In genomic region chr1:87174006-87174955, GRCm38 (mm10) we compare ENCODE assay signal across 8 mouse cellular contexts. TPM values are rescaled to one million over a fixed set of nuclear protein-coding genes. Genes with fewer than 3 reads are reported as not detected.
DNase-seq lines count a peak whose midpoint lies in the region; ATAC-seq and TF ChIP-seq lines count a peak whose summit lies in the region.

No protein-coding gene starts in this region.

- no peaks in the 10 kb centered on the region for H3K4me1 ChIP-seq in liver, adult 2 months (ENCODE audit: control insufficient read depth, insufficient read depth, low read length)
- H3K4me1 ChIP-seq in neural tube, embryonic 11.5 days (ENCODE audit: control insufficient read depth, insufficient read depth, low read length): peaks cover 10% of the 10 kb centered on the region; the same call in 1 of the 2 replicates

- 29% methylated on average over 28 of the region's 28 CpGs for WGBS in liver, adult 2 months
- WGBS in neural tube, embryonic 11.5 days: 20% methylated on average over 28 of the region's 28 CpGs

- no peaks in the 10 kb centered on the region for H3K79me2 ChIP-seq in liver, adult 2 months (ENCODE audit: control insufficient read depth, insufficient read depth, low read length)

- H3K4me2 ChIP-seq in neural tube, embryonic 11.5 days (ENCODE audit: low read depth): no peak overlapping the region

- no peak; the same call in 1 of the 2 replicates for ATAC-seq in neural tube, embryonic 11.5 days (ENCODE audit: insufficient read depth, low FRiP score, low TSS enrichment)

- no peak for TF ChIP-seq POLR2A in liver, adult 2 months (IDR thresholded peaks at IDR 0.05; ENCODE audit: extremely low read depth, insufficient read depth, low read length)

- no peaks in the 10 kb centered on the region for H3K36me3 ChIP-seq in liver, adult 2 months (ENCODE audit: control insufficient read depth, insufficient read depth, low read length)
- H3K36me3 ChIP-seq in neural tube, embryonic 11.5 days (ENCODE audit: control insufficient read depth, insufficient read depth, low read length): no peaks in the 10 kb centered on the region

- H3K27ac ChIP-seq in liver, adult 2 months (replicated peaks; ENCODE audit: insufficient read depth, low read depth, low read length): no peak overlapping the region
- no peak overlapping the region for H3K27ac ChIP-seq in neural tube, embryonic 11.5 days (ENCODE audit: low read depth, low read length)

- H3K4me3 ChIP-seq in liver, adult 2 months (ENCODE audit: insufficient read depth, low read depth, low read length): no peak overlapping the region
- no peak overlapping the region for H3K4me3 ChIP-seq in neural tube, embryonic 11.5 days (ENCODE audit: low read depth, low read length)

- peak; percentile 72 to 73 for DNase-seq in B cell, adult 2 months
- DNase-seq in R1 (ENCODE audit: low read depth, low spot score): peak; percentile 84
- DNase-seq in embryo, embryonic 10 days (ENCODE audit: low spot score): peak; percentile 76
- peak; percentile 94 for DNase-seq in heart, adult 11 months
- DNase-seq in kidney, adult 8-10 months: peak; percentile 59 to 72
- DNase-seq in liver, adult 2 months (ENCODE audit: extremely low read depth, low read depth, low spot score): peak; percentile 40
- peak; percentile 87 for DNase-seq in neural tube, embryonic 11.5 days (ENCODE audit: low spot score)
- peak; percentile 67 for DNase-seq in thymus, postnatal 25 days

- no peaks in the 10 kb centered on the region for H3K27me3 ChIP-seq in liver, adult 2 months (ENCODE audit: control insufficient read depth, insufficient read depth, low read length)
- no peaks in the 10 kb centered on the region for H3K27me3 ChIP-seq in neural tube, embryonic 11.5 days (ENCODE audit: control insufficient read depth, insufficient read depth, low read length)

- TF ChIP-seq CTCF in liver, adult 2 months (IDR thresholded peaks at IDR 0.05; ENCODE audit: low read depth, low read length): peak; percentile 81

- no peak overlapping the region for H3K9ac ChIP-seq in liver, adult 2 months (ENCODE audit: low read depth, low read length)
- no peak overlapping the region for H3K9ac ChIP-seq in neural tube, embryonic 11.5 days (ENCODE audit: low read length)

- H3K9me3 ChIP-seq in neural tube, embryonic 11.5 days (ENCODE audit: control insufficient read depth, low read length): no peaks in the 10 kb centered on the region

RNA-seq across cellular contexts. Expression of gene Prss56, which starts 8.8 kb away (rescaled TPM):
- not detected in 2 replicates for total RNA-seq in liver, adult 2 months (2014; rRNA removed)
- not detected in 2 replicates for polyA plus RNA-seq in liver, adult 2 months (2012; rRNA removed)
- 0.46 and 0.88 TPM in 2 replicates for polyA plus RNA-seq in neural tube, embryonic 11.5 days (2014; fragmentation: Nextera tagmentation; extraction: Ambion mirVana)

RNA-seq across cellular contexts. Expression of gene Chrnd, which starts 16.1 kb away (rescaled TPM):
- not detected in 2 replicates for total RNA-seq in liver, adult 2 months (2014; rRNA removed)
- not detected in 2 replicates for polyA plus RNA-seq in liver, adult 2 months (2012; rRNA removed)
- 0.40 and 0.45 TPM in 2 replicates for polyA plus RNA-seq in neural tube, embryonic 11.5 days (2014; fragmentation: Nextera tagmentation; extraction: Ambion mirVana)

RNA-seq across cellular contexts. Expression of gene Ecel1, which starts 18.0 kb away (rescaled TPM):
- total RNA-seq in liver, adult 2 months (2014; rRNA removed): not detected in 2 replicates
- 0.02 TPM in 1 of 2 replicates, not detected in the other for polyA plus RNA-seq in liver, adult 2 months (2012; rRNA removed)
- polyA plus RNA-seq in neural tube, embryonic 11.5 days (2014; fragmentation: Nextera tagmentation; extraction: Ambion mirVana): 28.3 and 36.8 TPM in 2 replicates

RNA-seq across cellular contexts. Expression of gene Chrng, which starts 30.2 kb away (rescaled TPM):
- total RNA-seq in liver, adult 2 months (2014; rRNA removed): not detected in 2 replicates
- not detected in 2 replicates for polyA plus RNA-seq in liver, adult 2 months (2012; rRNA removed)
- 5.0 TPM in 2 replicates for polyA plus RNA-seq in neural tube, embryonic 11.5 days (2014; fragmentation: Nextera tagmentation; extraction: Ambion mirVana)

RNA-seq across cellular contexts. Expression of gene Eif4e2, which starts 39.4 kb away (rescaled TPM):
- 39.3 and 39.4 TPM in 2 replicates for total RNA-seq in liver, adult 2 months (2014; rRNA removed)
- polyA plus RNA-seq in liver, adult 2 months (2012; rRNA removed): 23.3 and 23.8 TPM in 2 replicates
- 129 and 135 TPM in 2 replicates for polyA plus RNA-seq in neural tube, embryonic 11.5 days (2014; fragmentation: Nextera tagmentation; extraction: Ambion mirVana)

Comparison
In these comparisons a context has a peak if more than half of its experiments do, and no peak if none do; other contexts are left out.
1. DNase-seq: peak in every context shown above with its lines; median percentile 94 in heart, adult 11 months; 87 in neural tube, embryonic 11.5 days; 84 in R1; 76 in embryo, embryonic 10 days; 72 in B cell, adult 2 months; 67 in thymus, postnatal 25 days; 66 in kidney, adult 8-10 months; 40 in liver, adult 2 months.
2. RNA of gene Ecel1, which starts 18.0 kb away (polyA plus RNA-seq): 28.3 to 36.8 TPM in neural tube, embryonic 11.5 days; 0.02 TPM in liver, adult 2 months; every median in the first group is over 10 times any median in the second.